Mouse (Mus musculus): ENCODE results near the gene Rbfox1. TPM values are rescaled to one million over a fixed set of nuclear protein-coding genes. Genes with fewer than 3 reads are reported as not detected.

Gene Rbfox1
- polyA plus RNA-seq, 1 experiment from 2014 or later, result 7.5 TPM

DNA sequence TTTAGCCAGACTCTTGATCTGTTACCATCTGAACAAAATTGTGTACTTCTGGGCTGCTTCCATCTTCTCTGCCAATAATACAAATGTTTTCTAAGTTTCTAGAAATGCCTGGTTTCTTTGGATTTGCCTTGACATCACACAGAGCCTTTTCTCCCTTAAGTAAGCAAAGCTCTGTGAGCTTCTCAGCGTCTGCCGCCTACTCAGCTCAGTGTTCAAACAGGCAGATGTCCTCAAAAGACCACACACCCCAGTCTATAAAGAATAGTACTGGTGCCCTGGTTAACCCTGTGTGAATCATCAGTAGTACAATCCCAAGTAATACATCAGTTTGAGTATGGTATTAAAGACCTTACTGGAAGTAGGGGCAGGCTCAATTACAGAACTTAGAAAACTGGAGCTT is 1322.4 kb downstream of the Rbfox1 start:
- no peak overlapping the region for H3K27ac ChIP-seq (ENCODE audit: low read depth, low read length)
- ATAC-seq (ENCODE audit: low FRiP score, low TSS enrichment), result no peak

DNA sequence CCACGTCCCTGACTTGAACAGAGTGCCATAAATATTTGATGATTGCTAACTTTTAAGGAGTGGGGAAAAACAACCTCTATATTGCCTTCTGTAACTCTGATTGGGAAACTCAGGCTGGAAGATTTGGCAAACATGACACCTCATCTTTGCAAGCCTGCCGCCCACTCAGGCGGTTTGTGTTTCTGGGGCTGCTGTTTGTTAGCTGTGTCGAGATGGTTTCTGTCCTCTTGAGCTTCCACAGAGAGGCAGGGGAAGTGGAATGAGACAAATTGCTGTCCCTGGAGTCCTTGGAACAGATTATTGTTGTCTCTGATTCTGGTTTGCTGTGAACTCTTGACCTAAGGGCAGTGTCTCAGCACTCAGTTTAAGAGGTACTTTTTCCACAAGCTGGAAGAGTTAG is 1327.6 kb downstream of the Rbfox1 start:
- no peaks in the 10 kb centered on the region for H3K27me3 ChIP-seq (ENCODE audit: control insufficient read depth, insufficient read depth, low read length)
- 35% methylated on average over 4 of the region's 4 CpGs for WGBS
- no peak for ATAC-seq (ENCODE audit: low FRiP score, low TSS enrichment)
- H3K36me3 ChIP-seq (ENCODE audit: control insufficient read depth, insufficient read depth, low read length), result no peaks in the 10 kb centered on the region
- no peak overlapping the region for H3K9ac ChIP-seq (ENCODE audit: low read depth, low read length)
- H3K9me3 ChIP-seq (ENCODE audit: control insufficient read depth, low read length), result no peaks in the 10 kb centered on the region
- no peaks in the 10 kb centered on the region for H3K4me1 ChIP-seq (ENCODE audit: control insufficient read depth, insufficient read depth, low read length)
- no peak overlapping the region for H3K4me2 ChIP-seq (replicated peaks; ENCODE audit: low read depth, low read length)
- no peak overlapping the region for H3K4me3 ChIP-seq (ENCODE audit: low read length)
- H3K27ac ChIP-seq (ENCODE audit: low read depth, low read length), result no peak overlapping the region

More for the DNA sequence above, 1322.4 kb downstream of the Rbfox1 start:
- H3K4me3 ChIP-seq (ENCODE audit: low read length), result no peak overlapping the region
- no peaks in the 10 kb centered on the region for H3K27me3 ChIP-seq (ENCODE audit: control insufficient read depth, insufficient read depth, low read length)
- no peaks in the 10 kb centered on the region for H3K36me3 ChIP-seq (ENCODE audit: control insufficient read depth, insufficient read depth, low read length)
- 79% methylated on average over 2 of the region's 2 CpGs for WGBS
- H3K9me3 ChIP-seq (ENCODE audit: control insufficient read depth, low read length), result no peaks in the 10 kb centered on the region
- no peak overlapping the region for H3K9ac ChIP-seq (ENCODE audit: low read depth, low read length)
- H3K4me2 ChIP-seq (replicated peaks; ENCODE audit: low read depth, low read length), result no peak overlapping the region
- H3K4me1 ChIP-seq (ENCODE audit: control insufficient read depth, insufficient read depth, low read length), result no peaks in the 10 kb centered on the region

DNA sequence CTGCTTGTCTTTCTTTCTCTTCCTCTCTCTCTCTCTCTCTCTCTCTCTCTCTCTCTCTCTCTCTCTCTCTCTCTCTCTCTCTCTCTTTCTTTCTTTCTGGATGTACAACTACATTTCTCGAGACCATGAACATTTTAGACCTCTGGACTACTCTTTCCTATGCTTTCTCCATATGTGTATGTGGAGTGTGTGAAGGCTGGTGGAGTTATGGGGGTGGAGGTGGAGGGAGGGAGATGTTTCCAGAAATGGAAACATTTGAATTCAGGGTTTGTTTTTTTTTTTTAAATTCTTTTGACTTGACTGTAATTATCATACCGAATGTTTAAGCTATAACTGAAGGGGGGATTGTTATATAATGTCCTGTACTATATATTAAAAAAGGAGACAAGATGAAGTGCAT is 1338.1 kb downstream of the Rbfox1 start:
- Histone ChIP-seq H3K9me3 (ENCODE audit: control insufficient read depth, low read length) (no peaks in the 10 kb centered on the region), H3K36me3 (ENCODE audit: control insufficient read depth, insufficient read depth, low read length) (no peaks in the 10 kb centered on the region), H3K27ac (ENCODE audit: low read depth, low read length) (no peak overlapping the region), H3K27me3 (ENCODE audit: control insufficient read depth, insufficient read depth, low read length) (no peaks in the 10 kb centered on the region), H3K9ac (ENCODE audit: low read depth, low read length) (no peak overlapping the region), H3K4me3 (ENCODE audit: low read length) (no peak overlapping the region), H3K4me2 (replicated peaks; ENCODE audit: low read depth, low read length) (no peak overlapping the region), H3K4me1 (ENCODE audit: control insufficient read depth, insufficient read depth, low read length) (no peaks in the 10 kb centered on the region)
- ATAC-seq (ENCODE audit: low FRiP score, low TSS enrichment), result no peak
- 76% methylated on average over 2 of the region's 2 CpGs for WGBS

DNA sequence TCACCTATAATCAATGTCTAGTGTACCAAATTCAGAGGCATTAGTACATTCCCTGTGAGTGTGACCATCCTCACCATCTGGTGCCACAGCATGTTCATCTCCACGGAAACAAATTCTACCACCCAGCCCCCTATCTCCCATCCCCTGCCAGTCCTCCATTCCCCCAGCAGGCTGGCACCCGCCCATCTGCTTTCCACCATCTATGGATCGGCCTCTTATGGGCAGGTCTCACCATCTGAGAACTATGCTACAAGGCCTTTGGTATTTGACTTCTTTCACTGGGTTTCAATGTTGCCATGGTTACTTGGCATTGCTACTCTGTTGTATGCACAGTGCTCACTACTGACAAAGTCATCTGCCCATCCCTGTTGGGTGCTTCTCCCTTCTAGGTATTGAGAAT is 1340.8 kb downstream of the Rbfox1 start:
- Histone ChIP-seq H3K9ac (ENCODE audit: low read depth, low read length) (no peak overlapping the region), H3K36me3 (ENCODE audit: control insufficient read depth, insufficient read depth, low read length) (no peaks in the 10 kb centered on the region), H3K27me3 (ENCODE audit: control insufficient read depth, insufficient read depth, low read length) (no peaks in the 10 kb centered on the region), H3K4me2 (replicated peaks; ENCODE audit: low read depth, low read length) (no peak overlapping the region), H3K9me3 (ENCODE audit: control insufficient read depth, low read length) (no peaks in the 10 kb centered on the region), H3K27ac (ENCODE audit: low read depth, low read length) (no peak overlapping the region), H3K4me1 (ENCODE audit: control insufficient read depth, insufficient read depth, low read length) (no peaks in the 10 kb centered on the region), H3K4me3 (ENCODE audit: low read length) (no peak overlapping the region)
- 94% methylated on average over 3 of the region's 3 CpGs for WGBS
- ATAC-seq (ENCODE audit: low FRiP score, low TSS enrichment), result no peak

DNA sequence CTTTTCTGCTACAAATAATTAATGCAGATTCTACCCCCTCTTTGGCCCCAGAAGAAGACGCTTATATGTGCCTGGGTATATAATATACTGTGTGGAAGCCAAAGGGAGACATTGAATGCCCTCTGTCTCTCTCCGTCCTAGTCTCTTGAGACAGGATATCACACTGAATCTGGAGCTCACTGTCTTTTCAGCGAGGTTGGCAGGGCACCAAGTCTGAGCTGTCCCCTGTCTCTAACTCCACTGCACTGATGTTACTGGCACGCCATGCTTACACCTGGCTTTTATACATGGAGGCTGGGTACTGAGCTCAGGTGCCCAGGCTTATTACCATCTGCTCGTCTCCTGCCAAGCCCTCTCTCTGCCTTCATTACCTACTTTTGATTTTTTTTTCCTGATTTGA is 1343.1 kb downstream of the Rbfox1 start:
- no peaks in the 10 kb centered on the region for H3K9me3 ChIP-seq (ENCODE audit: control insufficient read depth, low read length)
- H3K4me1 ChIP-seq (ENCODE audit: control insufficient read depth, insufficient read depth, low read length), result no peaks in the 10 kb centered on the region
- no peaks in the 10 kb centered on the region for H3K27me3 ChIP-seq (ENCODE audit: control insufficient read depth, insufficient read depth, low read length)
- no peak overlapping the region for H3K9ac ChIP-seq (ENCODE audit: low read depth, low read length)
- no peaks in the 10 kb centered on the region for H3K36me3 ChIP-seq (ENCODE audit: control insufficient read depth, insufficient read depth, low read length)
- no peak for ATAC-seq (ENCODE audit: low FRiP score, low TSS enrichment)
- 85% methylated on average over 5 of the region's 5 CpGs for WGBS
- H3K27ac ChIP-seq (ENCODE audit: low read depth, low read length), result no peak overlapping the region
- no peak overlapping the region for H3K4me3 ChIP-seq (ENCODE audit: low read length)
- H3K4me2 ChIP-seq (replicated peaks; ENCODE audit: low read depth, low read length), result no peak overlapping the region

DNA sequence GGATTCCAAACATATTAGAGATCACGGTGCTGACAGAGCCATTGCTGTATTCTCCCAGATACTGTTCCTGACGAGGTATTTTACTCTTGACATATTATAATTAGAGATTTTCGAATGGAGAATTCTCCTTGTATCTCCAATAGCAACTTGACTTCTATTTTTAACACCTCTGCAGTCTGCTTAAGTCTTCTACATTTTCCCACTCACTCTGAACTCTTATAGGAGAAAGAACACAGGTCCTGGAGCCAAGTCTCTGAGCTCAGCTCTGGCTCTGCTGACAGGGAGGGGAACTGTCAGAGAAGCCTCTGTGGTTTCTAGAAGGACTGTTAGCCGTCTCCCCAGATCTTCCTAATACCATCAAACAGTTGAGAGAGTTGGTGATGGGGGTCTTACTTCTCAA is 1344.1 kb downstream of the Rbfox1 start:
- Histone ChIP-seq H3K4me2 (replicated peaks; ENCODE audit: low read depth, low read length) (no peak overlapping the region), H3K9ac (ENCODE audit: low read depth, low read length) (no peak overlapping the region), H3K4me3 (ENCODE audit: low read length) (no peak overlapping the region), H3K9me3 (ENCODE audit: control insufficient read depth, low read length) (no peaks in the 10 kb centered on the region), H3K36me3 (ENCODE audit: control insufficient read depth, insufficient read depth, low read length) (no peaks in the 10 kb centered on the region), H3K27ac (ENCODE audit: low read depth, low read length) (no peak overlapping the region), H3K4me1 (ENCODE audit: control insufficient read depth, insufficient read depth, low read length) (no peaks in the 10 kb centered on the region), H3K27me3 (ENCODE audit: control insufficient read depth, insufficient read depth, low read length) (no peaks in the 10 kb centered on the region)
- ATAC-seq (ENCODE audit: low FRiP score, low TSS enrichment), result no peak
- 78% methylated on average over 4 of the region's 4 CpGs for WGBS

DNA sequence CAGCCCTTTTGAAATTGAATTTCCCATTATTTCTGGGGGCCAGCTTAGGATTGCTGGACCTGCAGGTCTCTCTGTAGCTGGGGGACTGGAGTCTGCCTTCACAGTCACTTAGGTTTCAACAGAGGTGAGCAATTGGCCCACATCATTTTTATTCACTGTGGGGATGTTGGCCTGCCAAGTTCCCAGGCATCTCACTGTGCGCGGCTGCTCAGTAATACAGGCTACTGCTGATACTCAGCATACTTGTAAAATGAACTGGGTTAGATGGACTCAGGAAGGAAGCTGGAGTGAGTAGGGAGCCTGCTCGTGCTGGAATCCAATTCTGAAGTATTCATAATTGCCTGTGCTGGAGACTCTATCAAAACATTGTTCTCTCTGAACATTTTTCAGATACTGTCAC is 1356.5 kb downstream of the Rbfox1 start:
- ATAC-seq (ENCODE audit: low FRiP score, low TSS enrichment), result no peak
- Histone ChIP-seq H3K27ac (ENCODE audit: low read depth, low read length) (no peak overlapping the region), H3K9me3 (ENCODE audit: control insufficient read depth, low read length) (no peaks in the 10 kb centered on the region), H3K4me2 (replicated peaks; ENCODE audit: low read depth, low read length) (no peak overlapping the region), H3K9ac (ENCODE audit: low read depth, low read length) (no peak overlapping the region), H3K4me3 (ENCODE audit: low read length) (no peak overlapping the region), H3K36me3 (ENCODE audit: control insufficient read depth, insufficient read depth, low read length) (no peaks in the 10 kb centered on the region), H3K4me1 (ENCODE audit: control insufficient read depth, insufficient read depth, low read length) (no peaks in the 10 kb centered on the region), H3K27me3 (ENCODE audit: control insufficient read depth, insufficient read depth, low read length) (no peaks in the 10 kb centered on the region)
- WGBS, result 68% methylated on average over 3 of the region's 3 CpGs

DNA sequence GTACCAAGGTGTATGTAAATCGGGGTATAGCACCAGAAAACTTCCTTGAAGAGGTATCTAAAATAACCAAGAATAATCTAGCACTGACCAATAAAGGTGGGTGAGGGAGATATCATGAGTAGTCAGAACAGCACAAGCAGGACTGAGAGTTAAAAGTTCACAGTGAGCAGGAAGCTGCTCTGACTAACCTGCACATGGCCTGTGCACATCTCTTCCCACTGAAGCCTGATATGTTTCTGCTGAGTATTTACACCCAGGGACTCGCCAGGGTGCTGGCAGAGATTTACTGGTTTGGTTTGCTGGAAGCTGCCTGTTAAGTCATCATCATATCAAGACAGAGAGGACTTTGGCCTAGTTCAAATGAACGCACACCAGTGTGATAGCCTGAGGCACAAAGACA is 1357.3 kb downstream of the Rbfox1 start:
- Histone ChIP-seq H3K36me3 (ENCODE audit: control insufficient read depth, insufficient read depth, low read length) (no peaks in the 10 kb centered on the region), H3K4me3 (ENCODE audit: low read length) (no peak overlapping the region), H3K4me2 (replicated peaks; ENCODE audit: low read depth, low read length) (no peak overlapping the region), H3K27me3 (ENCODE audit: control insufficient read depth, insufficient read depth, low read length) (no peaks in the 10 kb centered on the region), H3K9ac (ENCODE audit: low read depth, low read length) (no peak overlapping the region), H3K9me3 (ENCODE audit: control insufficient read depth, low read length) (no peaks in the 10 kb centered on the region), H3K27ac (ENCODE audit: low read depth, low read length) (no peak overlapping the region), H3K4me1 (ENCODE audit: control insufficient read depth, insufficient read depth, low read length) (no peaks in the 10 kb centered on the region)
- WGBS, result 78% methylated on average over 3 of the region's 3 CpGs
- ATAC-seq (ENCODE audit: low FRiP score, low TSS enrichment), result no peak

DNA sequence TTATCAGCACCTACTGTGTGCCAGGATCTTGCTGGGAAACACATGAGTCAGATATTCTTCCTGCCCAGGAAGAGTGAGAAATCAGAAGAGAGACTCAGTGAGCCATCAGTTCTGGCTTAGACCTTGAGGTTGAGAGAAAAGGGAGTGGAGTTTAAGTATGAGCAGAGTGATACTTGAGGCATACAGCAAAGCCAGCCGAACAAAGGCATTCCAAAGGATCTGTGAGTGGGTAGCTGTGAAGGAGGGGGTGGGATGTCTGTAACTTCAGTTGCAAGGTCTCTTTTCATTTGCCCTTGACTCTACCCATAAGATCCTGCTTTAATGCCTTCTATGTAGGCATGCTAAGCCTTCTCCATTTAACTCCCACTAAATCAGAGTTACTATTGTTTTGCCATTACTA is 1359.2 kb downstream of the Rbfox1 start:
- H3K4me1 ChIP-seq (ENCODE audit: control insufficient read depth, insufficient read depth, low read length), result no peaks in the 10 kb centered on the region
- no peak overlapping the region for H3K27ac ChIP-seq (ENCODE audit: low read depth, low read length)
- H3K36me3 ChIP-seq (ENCODE audit: control insufficient read depth, insufficient read depth, low read length), result no peaks in the 10 kb centered on the region
- no peaks in the 10 kb centered on the region for H3K27me3 ChIP-seq (ENCODE audit: control insufficient read depth, insufficient read depth, low read length)
- H3K9ac ChIP-seq (ENCODE audit: low read depth, low read length), result no peak overlapping the region
- H3K4me3 ChIP-seq (ENCODE audit: low read length), result no peak overlapping the region
- H3K9me3 ChIP-seq (ENCODE audit: control insufficient read depth, low read length), result no peaks in the 10 kb centered on the region
- 72% methylated on average over 1 of the region's 1 CpGs for WGBS
- ATAC-seq (ENCODE audit: low FRiP score, low TSS enrichment), result no peak
- no peak overlapping the region for H3K4me2 ChIP-seq (replicated peaks; ENCODE audit: low read depth, low read length)

DNA sequence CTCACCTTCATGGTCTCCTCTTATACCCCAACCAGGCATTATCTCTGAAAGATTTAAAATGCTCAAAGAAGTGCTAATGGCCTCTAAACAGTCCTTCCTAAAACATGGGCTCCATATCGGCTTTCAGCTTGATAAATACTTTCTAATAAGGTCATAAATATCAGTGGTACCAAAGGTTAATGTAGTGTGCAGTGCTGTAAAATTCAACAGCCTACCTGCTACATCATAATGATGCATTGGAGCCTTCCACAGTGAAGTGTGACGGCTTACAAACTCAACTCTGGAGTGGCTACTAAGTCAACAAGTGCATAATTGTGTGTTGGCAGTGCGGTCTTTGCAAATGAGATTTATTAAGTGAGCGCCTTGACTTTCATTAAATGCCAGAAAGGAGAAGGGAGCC is 1366.5 kb downstream of the Rbfox1 start:
- no peak overlapping the region for H3K4me3 ChIP-seq (ENCODE audit: low read length)
- peak; percentile 68 for ATAC-seq (ENCODE audit: low FRiP score, low TSS enrichment)
- no peak overlapping the region for H3K9ac ChIP-seq (ENCODE audit: low read depth, low read length)
- WGBS, result 29% methylated on average over 4 of the region's 4 CpGs
- 0 out of 2 replicates have a peak overlapping the region, but pooled peaks have one; percentile 1 for H3K4me2 ChIP-seq (replicated peaks; ENCODE audit: low read depth, low read length)
- no peak overlapping the region for H3K27ac ChIP-seq (ENCODE audit: low read depth, low read length)
- H3K27me3 ChIP-seq (ENCODE audit: control insufficient read depth, insufficient read depth, low read length), result no peaks in the 10 kb centered on the region
- no peaks in the 10 kb centered on the region for H3K4me1 ChIP-seq (ENCODE audit: control insufficient read depth, insufficient read depth, low read length)
- no peaks in the 10 kb centered on the region for H3K36me3 ChIP-seq (ENCODE audit: control insufficient read depth, insufficient read depth, low read length)
- no peaks in the 10 kb centered on the region for H3K9me3 ChIP-seq (ENCODE audit: control insufficient read depth, low read length)

Measured in kidney, embryonic 14.5 days (tissue).